Comparison of ENCODE assay signal across 22 mouse cellular contexts in genomic region chrX:42333631-42334030, GRCm38 (mm10).
DNase-seq lines count a peak whose midpoint lies in the region; ATAC-seq and TF ChIP-seq lines count a peak whose summit lies in the region.
"Had no signal": no experiment of that assay in that cellular context is flagged by ENCODE, and none has a peak within 500 bp of the region (broad histone marks: within the 10 kb centered on the region; RNA-seq: fewer than 3 reads in every experiment).

No protein-coding gene starts in this region.

- peak overlapping the region; percentile 63 for H3K27ac ChIP-seq in heart, postnatal 0 days (ENCODE audit: low read depth)
- H3K27ac ChIP-seq in forebrain, postnatal 0 days (ENCODE audit: low read depth, low read length), result no peak overlapping the region
- H3K27ac ChIP-seq: forebrain, embryonic 13.5 days; kidney, postnatal 0 days; limb, embryonic 12.5 days; liver, embryonic 13.5 days had no signal

- no peak for TF ChIP-seq CTCF in heart, postnatal 0 days (IDR thresholded peaks at IDR 0.05; ENCODE audit: low read depth)
- TF ChIP-seq CTCF in forebrain, postnatal 0 days (IDR thresholded peaks at IDR 0.05; ENCODE audit: low read depth), result no peak

- no peaks in the 10 kb centered on the region for H3K36me3 ChIP-seq in heart, postnatal 0 days (replicated peaks; ENCODE audit: control insufficient read depth, insufficient read depth, low read length)
- H3K36me3 ChIP-seq in forebrain, postnatal 0 days (ENCODE audit: insufficient read depth), result no peaks in the 10 kb centered on the region
- H3K36me3 ChIP-seq: limb, embryonic 12.5 days; liver, embryonic 13.5 days had no signal

- DNase-seq in frontal cortex, adult 2 months (ENCODE audit: extremely low spot score in 1 of 2, low spot score in 1 of 2), result peak; percentile 25 to 47
- DNase-seq in frontal cortex, postnatal 14 days (ENCODE audit: low spot score in 2 of 2), result no peak
- peak; percentile 10 for DNase-seq in heart, postnatal 0 days (ENCODE audit: low spot score)
- DNase-seq in heart, adult 18-20 months, result no peak
- DNase-seq in right cerebral cortex, adult 18-20 months, result peak; percentile 35
- DNase-seq in right cerebral cortex, postnatal 25 days, result no peak
- peak; percentile 11 to 75 for DNase-seq in left cerebral cortex, postnatal 25 days (ENCODE audit: low spot score in 2 of 2)
- DNase-seq in forebrain, postnatal 0 days, result no peak
- DNase-seq: adrenal gland, postnatal 36 days; cerebellum, adult 18-20 months; cerebellum, postnatal 25 days; kidney, adult 18-20 months; liver, embryonic 13.5 days; lung, postnatal 10 days; midbrain, embryonic 14.5 days; thymus, postnatal 25 days had no signal

- intact Hi-C loops in left cerebral cortex, postnatal 25 days (cut with DNase I), result no loop called here

- H3K4me2 ChIP-seq in heart, postnatal 0 days (ENCODE audit: low read depth, low read length), result no peak overlapping the region
- no peak overlapping the region for H3K4me2 ChIP-seq in forebrain, postnatal 0 days (ENCODE audit: low read depth)
- H3K4me2 ChIP-seq: forebrain, embryonic 13.5 days; limb, embryonic 12.5 days; liver, embryonic 13.5 days had no signal

- peak; percentile 64 for ATAC-seq in heart, postnatal 0 days (ENCODE audit: insufficient read depth, low read depth)
- ATAC-seq in forebrain, postnatal 0 days, result no peak
- ATAC-seq: forebrain, embryonic 13.5 days had no signal

- WGBS in heart, postnatal 0 days, result 21% methylated on average over 4 of the region's 4 CpGs
- WGBS in forebrain, postnatal 0 days, result 68% methylated on average over 4 of the region's 4 CpGs

- H3K9me3 ChIP-seq in heart, postnatal 0 days (replicated peaks; ENCODE audit: control insufficient read depth, low read length), result no peaks in the 10 kb centered on the region
- no peaks in the 10 kb centered on the region for H3K9me3 ChIP-seq in forebrain, postnatal 0 days (ENCODE audit: low read length)
- H3K9me3 ChIP-seq: forebrain, embryonic 13.5 days; limb, embryonic 12.5 days; liver, embryonic 13.5 days; megakaryocyte, embryonic 14.5 days had no signal

- 0 out of 2 replicates have a peak, but pooled peaks have one; percentile 45 for TF ChIP-seq EP300 in heart, postnatal 0 days (IDR thresholded peaks at IDR 0.05; ENCODE audit: low read depth)

- no peak overlapping the region for H3K4me3 ChIP-seq in heart, postnatal 0 days (ENCODE audit: low read depth, low read length)
- H3K4me3 ChIP-seq in forebrain, postnatal 0 days (ENCODE audit: low read depth, low read length), result no peak overlapping the region
- H3K4me3 ChIP-seq: erythroblast, embryonic 14.5 days; forebrain, embryonic 13.5 days; limb, embryonic 12.5 days; liver, embryonic 13.5 days; megakaryocyte, embryonic 14.5 days had no signal

- H3K9ac ChIP-seq in heart, postnatal 0 days (replicated peaks; ENCODE audit: low read depth, low read length), result no peak overlapping the region
- no peak overlapping the region for H3K9ac ChIP-seq in forebrain, postnatal 0 days
- H3K9ac ChIP-seq: forebrain, embryonic 13.5 days; limb, embryonic 12.5 days; liver, embryonic 13.5 days had no signal

- H3K4me1 ChIP-seq in heart, postnatal 0 days (ENCODE audit: control insufficient read depth, insufficient read depth), result no peaks in the 10 kb centered on the region
- no peaks in the 10 kb centered on the region for H3K4me1 ChIP-seq in forebrain, postnatal 0 days (ENCODE audit: insufficient read depth)
- H3K4me1 ChIP-seq: forebrain, embryonic 13.5 days; limb, embryonic 12.5 days; liver, embryonic 13.5 days; megakaryocyte, embryonic 14.5 days had no signal

- no peaks in the 10 kb centered on the region for H3K27me3 ChIP-seq in heart, postnatal 0 days (ENCODE audit: control insufficient read depth, insufficient read depth, low read length)
- no peaks in the 10 kb centered on the region for H3K27me3 ChIP-seq in forebrain, postnatal 0 days (ENCODE audit: insufficient read depth, low read length)
- H3K27me3 ChIP-seq: CH12.LX; forebrain, embryonic 13.5 days; limb, embryonic 12.5 days; liver, embryonic 13.5 days; megakaryocyte, embryonic 14.5 days had no signal

Comparison
In these comparisons a context has a peak if more than half of its experiments do, and no peak if none do; other contexts are left out.
1. DNase-seq: peak in frontal cortex, adult 2 months (2 of 2), heart, postnatal 0 days (single experiment), right cerebral cortex, adult 18-20 months (single experiment) and left cerebral cortex, postnatal 25 days (2 of 2); none in frontal cortex, postnatal 14 days (0 of 2), heart, adult 18-20 months (0 of 2), right cerebral cortex, postnatal 25 days (single experiment) and forebrain, postnatal 0 days (single experiment).